Mouse (Mus musculus) embryonic facial prominence, embryonic 14.5 days (tissue): ENCODE results near the gene Bloc1s5. TPM values are rescaled to one million over a fixed set of nuclear protein-coding genes. Genes with fewer than 3 reads are reported as not detected.
"Not testable (repeated sequence)": the region's sequence is repeated elsewhere in the genome, so short reads cannot be mapped to it uniquely, and the experiment has no call there.

Experiments used
- ATAC-seq: fragments of 200-750 bp; cut with Nextera tagmentation; 2 replicates; pipeline ENCODE4 v1.8.0; 2017; ENCODE audit warnings: low read depth, moderate number of reproducible peaks, moderate TSS enrichment
- DNase-seq: peaks from one replicate; pipeline ENCODE4 v3.0.0-alpha.2; 2015; ENCODE audit warnings: low spot score
- H3K27ac ChIP-seq: fragments of 300-500 bp; sonication (generic); replicated peaks from 2 replicates; pipeline ENCODE4 v1.5.1; 2014; ENCODE audit warnings: low read depth, mild to moderate bottlenecking, low read length, moderate library complexity
- H3K27me3 ChIP-seq: fragments of 300-500 bp; sonication (generic); replicated peaks from 2 replicates; pipeline ENCODE4 v1.6.1; 2014; ENCODE audit warnings: low read length; ENCODE audit not compliant: control insufficient read depth, insufficient read depth
- H3K36me3 ChIP-seq: fragments of 300-500 bp; sonication (generic); 2 replicates; pipeline ENCODE4 v1.6.1; 2014; ENCODE audit warnings: low read length, mixed read lengths; ENCODE audit not compliant: control insufficient read depth, insufficient read depth
- H3K4me1 ChIP-seq: fragments of 300-500 bp; sonication (generic); 2 replicates; pipeline ENCODE4 v1.6.1; 2014; ENCODE audit warnings: antibody characterized with exemption, low read length; ENCODE audit not compliant: control insufficient read depth, insufficient read depth
- H3K4me2 ChIP-seq: fragments of 300-500 bp; sonication (generic); 2 replicates; pipeline ENCODE4 v1.6.1; 2014; ENCODE audit warnings: low read depth, mild to moderate bottlenecking, low read length, moderate library complexity, mixed read lengths
- H3K4me3 ChIP-seq: fragments of 300-500 bp; sonication (generic); 2 replicates; pipeline ENCODE4 v1.5.1; 2014; ENCODE audit warnings: low read depth, mild to moderate bottlenecking, low read length
- H3K9ac ChIP-seq: fragments of 300-500 bp; sonication (generic); 2 replicates; pipeline ENCODE4 v1.6.1; 2014; ENCODE audit warnings: low read depth, mild to moderate bottlenecking, low read length, moderate library complexity, mixed read lengths
- H3K9me3 ChIP-seq: fragments of 300-500 bp; sonication (generic); 2 replicates; pipeline ENCODE4 v1.6.1; 2016; ENCODE audit warnings: low read length; ENCODE audit not compliant: control insufficient read depth
- WGBS: fragments of 180-500 bp; shearing (Covaris S2); extraction: QIAGEN DNeasy Blood & Tissue Kit; methylation state at CpG from one replicate; pipeline ENCODE4 v1.1.7; 2014; 5-methylcytosine and 5-hydroxymethylcytosine counted together
- polyA plus RNA-seq: library from polyadenylated mRNA; unstranded; fragments of >200 nt; fragmentation: Nextera tagmentation; extraction: Ambion mirVana; gene quantifications from 2 replicates; pipeline ENCODE4 v1.2.1, GENCODE M21; 2014

Bloc1s5 gene
- 14.9 and 15.9 TPM in 2 replicates for polyA plus RNA-seq

GRCm38 (mm10) chr13:38634800-38635269 is at the start of gene Bloc1s5:
TSS of gene Bloc1s5 (minus strand) at chr13:38635109.
- Histone ChIP-seq H3K9ac (peak within 1 kb of the TSS; percentile 78), H3K4me2 (peak within 1 kb of the TSS; percentile 77), H3K27ac (peak within 1 kb of the TSS; percentile 81), H3K27me3 (no peaks in the 10 kb centered on the region), H3K9me3 (no peaks in the 10 kb centered on the region), H3K4me3 (peak within 1 kb of the TSS; percentile 85), H3K4me1 (peaks cover 6% of the 10 kb centered on the region; the same call in 1 of the 2 replicates), H3K36me3 (no peaks in the 10 kb centered on the region)
- peak; percentile 98 for ATAC-seq
- peak; percentile 98 for DNase-seq
- under 1% methylated on average over 27 of the region's 44 CpGs for WGBS

GRCm38 (mm10) chr13:38672336-38672735 is 37.4 kb upstream of the Bloc1s5 start:
- H3K36me3 ChIP-seq, result no peaks in the 10 kb centered on the region
- no peaks in the 10 kb centered on the region for H3K27me3 ChIP-seq
- no peaks in the 10 kb centered on the region for H3K4me1 ChIP-seq
- ATAC-seq, result no peak
- no peak overlapping the region for H3K9ac ChIP-seq
- no peak overlapping the region for H3K4me3 ChIP-seq
- no peak overlapping the region for H3K27ac ChIP-seq
- WGBS, result 63% methylated on average over 9 of the region's 9 CpGs
- no peak overlapping the region for H3K4me2 ChIP-seq
- H3K9me3 ChIP-seq, result no peaks in the 10 kb centered on the region
- DNase-seq, result no peak

- not testable (repeated sequence) for H3K27ac ChIP-seq, H3K4me3 ChIP-seq, H3K27me3 ChIP-seq, H3K4me2 ChIP-seq, H3K9ac ChIP-seq, H3K36me3 ChIP-seq, DNase-seq, H3K9me3 ChIP-seq, H3K4me1 ChIP-seq, ATAC-seq
- WGBS, result 90% methylated on average over 6 of the region's 6 CpGs
Observed at GRCm38 (mm10) chr13:38671451-38671850, 36.5 kb upstream of the Bloc1s5 start.

- H3K4me2 ChIP-seq, result no peak overlapping the region
- H3K36me3 ChIP-seq, result no peaks in the 10 kb centered on the region
- H3K4me3 ChIP-seq, result no peak overlapping the region
- H3K9ac ChIP-seq, result no peak overlapping the region
- H3K4me1 ChIP-seq, result no peaks in the 10 kb centered on the region
- H3K27ac ChIP-seq, result no peak overlapping the region
- ATAC-seq (no peak), DNase-seq (no peak)
- no peaks in the 10 kb centered on the region for H3K9me3 ChIP-seq
- H3K27me3 ChIP-seq, result no peaks in the 10 kb centered on the region
Observed at GRCm38 (mm10) chr13:38670051-38670450, 35.1 kb upstream of the Bloc1s5 start.

DNA sequence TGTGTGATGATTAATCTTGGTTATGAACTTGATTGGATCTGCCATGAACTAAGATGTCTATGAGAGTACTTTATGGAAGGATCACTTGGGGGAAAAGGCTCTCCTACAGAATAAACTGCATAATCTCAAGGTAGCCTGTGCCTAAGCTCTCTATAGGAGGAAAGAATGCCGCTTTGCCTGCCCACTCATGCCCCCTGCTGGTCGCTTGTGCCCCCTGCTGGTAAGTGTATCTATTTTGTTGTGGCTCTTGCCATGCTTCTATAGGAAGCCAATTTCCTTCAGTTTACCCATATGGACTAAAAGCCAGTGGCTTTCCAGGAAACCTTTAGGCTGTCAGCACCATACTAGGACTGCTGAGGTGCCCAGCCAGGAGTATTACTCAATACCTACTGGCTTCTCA is 33.6 kb upstream of the Bloc1s5 start:
- Histone ChIP-seq H3K9me3 (no peaks in the 10 kb centered on the region), H3K4me3 (no peak overlapping the region), H3K4me2 (no peak overlapping the region), H3K9ac (no peak overlapping the region), H3K27me3 (no peaks in the 10 kb centered on the region), H3K4me1 (no peaks in the 10 kb centered on the region), H3K27ac (no peak overlapping the region), H3K36me3 (no peaks in the 10 kb centered on the region)
- no peak for DNase-seq
- no peak for ATAC-seq
- 29% methylated on average over 2 of the region's 2 CpGs for WGBS

DNA sequence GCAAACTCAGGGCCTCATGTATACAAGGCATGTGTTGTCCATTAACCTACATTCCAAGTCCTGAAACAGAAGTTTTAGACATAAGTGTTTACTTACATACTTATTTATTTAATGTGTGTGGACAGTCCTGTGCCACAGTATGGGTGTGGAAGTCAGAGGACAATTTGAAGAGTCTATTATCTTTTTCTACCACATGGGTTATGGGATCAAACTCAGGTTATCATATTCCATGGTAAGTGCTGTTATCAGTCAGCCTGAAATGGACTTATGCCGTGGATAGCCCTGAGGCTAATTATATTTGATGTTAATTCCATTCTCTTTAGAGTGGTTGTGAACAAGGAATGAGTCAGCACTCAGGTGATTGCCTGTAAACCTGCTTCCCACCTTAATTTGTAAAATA is 29.8 kb upstream of the Bloc1s5 start:
- H3K4me2 ChIP-seq, result no peak overlapping the region
- WGBS, result 40% methylated on average over 1 of the region's 1 CpGs
- ATAC-seq (no peak), DNase-seq (no peak)
- H3K9ac ChIP-seq, result no peak overlapping the region
- no peak overlapping the region for H3K4me3 ChIP-seq
- no peaks in the 10 kb centered on the region for H3K4me1 ChIP-seq
- H3K27ac ChIP-seq, result no peak overlapping the region
- no peaks in the 10 kb centered on the region for H3K9me3 ChIP-seq
- H3K36me3 ChIP-seq, result no peaks in the 10 kb centered on the region
- no peaks in the 10 kb centered on the region for H3K27me3 ChIP-seq

- no peak for DNase-seq
- no peak overlapping the region for H3K4me3 ChIP-seq
- no peak for ATAC-seq
- H3K4me2 ChIP-seq, result no peak overlapping the region
- H3K4me1 ChIP-seq, result peaks cover 6% of the 10 kb centered on the region
- H3K36me3 ChIP-seq, result peaks cover 17% of the 10 kb centered on the region
- H3K9me3 ChIP-seq, result no peaks in the 10 kb centered on the region
- WGBS, result 87% methylated on average over 12 of the region's 12 CpGs
- H3K27me3 ChIP-seq, result no peaks in the 10 kb centered on the region
- no peak overlapping the region for H3K9ac ChIP-seq
- H3K27ac ChIP-seq, result no peak overlapping the region
Observed at GRCm38 (mm10) chr13:38659524-38660136, 24.7 kb upstream of the Bloc1s5 start.

DNA sequence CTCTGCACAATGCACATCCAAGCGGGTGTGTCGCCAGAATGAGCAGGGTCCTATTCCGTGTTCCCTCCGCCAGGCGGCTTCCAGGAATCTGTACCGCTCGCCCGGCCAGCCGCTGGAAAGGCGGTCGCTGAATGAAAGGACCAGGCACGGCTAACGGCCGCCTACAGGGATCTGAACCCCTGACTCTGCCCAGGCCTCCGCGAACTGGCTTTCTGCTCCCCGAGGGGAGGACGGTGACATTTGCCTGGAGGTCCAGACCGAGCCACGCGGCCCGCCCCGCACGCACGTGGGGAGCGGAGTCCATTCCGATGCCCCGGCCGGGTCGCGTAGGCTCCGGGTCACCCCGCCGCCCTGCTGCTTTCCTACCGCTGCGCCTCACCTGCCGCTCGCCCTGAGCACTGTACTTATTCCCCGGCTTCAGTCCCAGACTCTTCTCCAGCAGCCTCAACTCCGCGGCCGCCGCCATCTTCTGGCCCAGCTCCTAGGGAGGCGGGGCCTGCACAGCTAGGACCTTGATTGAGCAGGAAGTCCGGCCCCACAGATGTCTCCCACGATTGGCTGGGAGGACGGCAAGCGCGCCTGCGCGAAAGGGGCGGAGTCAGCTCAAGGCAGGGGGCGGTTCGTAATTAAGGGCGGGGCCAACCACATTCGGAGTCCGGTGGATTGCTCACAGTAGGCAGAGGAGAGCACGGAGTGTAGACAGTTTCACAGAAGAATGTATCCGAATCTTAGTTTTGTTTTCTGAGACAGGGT is 23.8 kb upstream of the Bloc1s5 start, which contains the start of gene Eef1e1:
Eef1e1 (minus strand) TSS at position 531 of the 753 bp plus-strand sequence.
- WGBS, result under 1% methylated on average over 45 of the region's 59 CpGs
- peak; percentile 99 for ATAC-seq
- Histone ChIP-seq H3K27me3 (no peaks in the 10 kb centered on the region), H3K4me2 (peak within 1 kb of the TSS; percentile 66), H3K9me3 (no peaks in the 10 kb centered on the region), H3K4me1 (peaks cover 6% of the 10 kb centered on the region), H3K27ac (peak within 1 kb of the TSS; percentile 90), H3K4me3 (peak within 1 kb of the TSS; percentile 97), H3K36me3 (peaks cover 27% of the 10 kb centered on the region), H3K9ac (peak within 1 kb of the TSS; percentile 93)
- DNase-seq, result peak; percentile 97
